Mouse (Mus musculus): Measurements from ENCODE around the gene Vmn1r86. TPM values are rescaled to one million over a fixed set of nuclear protein-coding genes. Genes with fewer than 3 reads are reported as not detected.

Gene Vmn1r86
- polyA plus RNA-seq, 1 experiment, result not detected

- H3K4me1 ChIP-seq (ENCODE audit: control insufficient read depth, insufficient read depth, low read length), result peaks cover 3% of the 10 kb centered on the region
- H3K36me3 ChIP-seq (ENCODE audit: control insufficient read depth, insufficient read depth, low read length), result no peaks in the 10 kb centered on the region
- no peaks in the 10 kb centered on the region for H3K27me3 ChIP-seq (ENCODE audit: control insufficient read depth, insufficient read depth, low read length)
- no peak overlapping the region for H3K4me3 ChIP-seq (ENCODE audit: control insufficient read depth, low read depth, low read length)
- no peak for TF ChIP-seq CTCF (IDR thresholded peaks at IDR 0.05; ENCODE audit: control insufficient read depth, insufficient read depth, insufficient replicate concordance, low read depth, low read length)
- TF ChIP-seq POLR2A (IDR thresholded peaks at IDR 0.05; ENCODE audit: control insufficient read depth, low read depth, low read length), result no peak
- H3K27ac ChIP-seq (ENCODE audit: control insufficient read depth, insufficient read depth, low read depth, low read length), result no peak overlapping the region
These were observed 60.2 kb downstream of the Vmn1r86 start for GRCm38 (mm10) chr7:13059536-13059935.

GRCm38 (mm10) chr7:13056913-13057700, 62.6 kb downstream of the Vmn1r86 start:
- Histone ChIP-seq H3K27me3 (ENCODE audit: control insufficient read depth, insufficient read depth, low read length) (no peaks in the 10 kb centered on the region), H3K36me3 (ENCODE audit: control insufficient read depth, insufficient read depth, low read length) (no peaks in the 10 kb centered on the region), H3K4me3 (ENCODE audit: control insufficient read depth, low read depth, low read length) (no peak overlapping the region), H3K4me1 (ENCODE audit: control insufficient read depth, insufficient read depth, low read length) (peaks cover 10% of the 10 kb centered on the region), H3K27ac (ENCODE audit: control insufficient read depth, insufficient read depth, low read depth, low read length) (no peak overlapping the region)
- TF ChIP-seq POLR2A (IDR thresholded peaks at IDR 0.05; ENCODE audit: control insufficient read depth, low read depth, low read length), result no peak
- TF ChIP-seq CTCF (IDR thresholded peaks at IDR 0.05; ENCODE audit: control insufficient read depth, insufficient read depth, insufficient replicate concordance, low read depth, low read length), result no peak

- TF ChIP-seq POLR2A (IDR thresholded peaks at IDR 0.05; ENCODE audit: control insufficient read depth, low read depth, low read length) (peak; percentile 66), CTCF (IDR thresholded peaks at IDR 0.05; ENCODE audit: control insufficient read depth, insufficient read depth, insufficient replicate concordance, low read depth, low read length) (no peak)
- H3K4me3 ChIP-seq (ENCODE audit: control insufficient read depth, low read depth, low read length), result peak within 1 kb of the TSS; percentile 94
- H3K36me3 ChIP-seq (ENCODE audit: control insufficient read depth, insufficient read depth, low read length), result no peaks in the 10 kb centered on the region
- peak within 1 kb of the TSS; percentile 98 for H3K27ac ChIP-seq (ENCODE audit: control insufficient read depth, insufficient read depth, low read depth, low read length)
- H3K27me3 ChIP-seq (ENCODE audit: control insufficient read depth, insufficient read depth, low read length), result no peaks in the 10 kb centered on the region
- H3K4me1 ChIP-seq (ENCODE audit: control insufficient read depth, insufficient read depth, low read length), result peaks cover 10% of the 10 kb centered on the region
These were observed 65.3 kb downstream of the Vmn1r86 start, which contains the start of gene Mzf1 for GRCm38 (mm10) chr7:13054287-13055010. Gene Mzf1 (minus strand): TSS chr7:13054764.

GRCm38 (mm10) chr7:13053961-13054286, 65.8 kb downstream of the Vmn1r86 start:
- TF ChIP-seq POLR2A (IDR thresholded peaks at IDR 0.05; ENCODE audit: control insufficient read depth, low read depth, low read length), result no peak
- no peak for TF ChIP-seq CTCF (IDR thresholded peaks at IDR 0.05; ENCODE audit: control insufficient read depth, insufficient read depth, insufficient replicate concordance, low read depth, low read length)
- Histone ChIP-seq H3K27me3 (ENCODE audit: control insufficient read depth, insufficient read depth, low read length) (no peaks in the 10 kb centered on the region), H3K36me3 (ENCODE audit: control insufficient read depth, insufficient read depth, low read length) (no peaks in the 10 kb centered on the region), H3K27ac (ENCODE audit: control insufficient read depth, insufficient read depth, low read depth, low read length) (peak overlapping the region; percentile 98), H3K4me1 (ENCODE audit: control insufficient read depth, insufficient read depth, low read length) (peaks cover 10% of the 10 kb centered on the region), H3K4me3 (ENCODE audit: control insufficient read depth, low read depth, low read length) (peak overlapping the region; percentile 94)

- H3K27ac ChIP-seq (ENCODE audit: control insufficient read depth, insufficient read depth, low read depth, low read length), result no peak overlapping the region
- no peak for TF ChIP-seq POLR2A (IDR thresholded peaks at IDR 0.05; ENCODE audit: control insufficient read depth, low read depth, low read length)
- no peak for TF ChIP-seq CTCF (IDR thresholded peaks at IDR 0.05; ENCODE audit: control insufficient read depth, insufficient read depth, insufficient replicate concordance, low read depth, low read length)
These were observed 66.2 kb downstream of the Vmn1r86 start for GRCm38 (mm10) chr7:13053501-13053900.

GRCm38 (mm10) chr7:13053001-13053400, 66.7 kb downstream of the Vmn1r86 start:
- peak overlapping the region; percentile 15 for H3K4me3 ChIP-seq (ENCODE audit: control insufficient read depth, low read depth, low read length)
- no peak overlapping the region for H3K27ac ChIP-seq (ENCODE audit: control insufficient read depth, insufficient read depth, low read depth, low read length)
- H3K27me3 ChIP-seq (ENCODE audit: control insufficient read depth, insufficient read depth, low read length), result no peaks in the 10 kb centered on the region
- no peaks in the 10 kb centered on the region for H3K36me3 ChIP-seq (ENCODE audit: control insufficient read depth, insufficient read depth, low read length)
- H3K4me1 ChIP-seq (ENCODE audit: control insufficient read depth, insufficient read depth, low read length), result peaks cover 10% of the 10 kb centered on the region
- TF ChIP-seq POLR2A (IDR thresholded peaks at IDR 0.05; ENCODE audit: control insufficient read depth, low read depth, low read length) (no peak), CTCF (IDR thresholded peaks at IDR 0.05; ENCODE audit: control insufficient read depth, insufficient read depth, insufficient replicate concordance, low read depth, low read length) (no peak)

More at GRCm38 (mm10) chr7:13053501-13053900, 66.2 kb downstream of the Vmn1r86 start:
- H3K27me3 ChIP-seq (ENCODE audit: control insufficient read depth, insufficient read depth, low read length), result no peaks in the 10 kb centered on the region
- peaks cover 10% of the 10 kb centered on the region for H3K4me1 ChIP-seq (ENCODE audit: control insufficient read depth, insufficient read depth, low read length)
- no peak overlapping the region; the same call in 1 of the 2 replicates for H3K4me3 ChIP-seq (ENCODE audit: control insufficient read depth, low read depth, low read length)
- no peaks in the 10 kb centered on the region for H3K36me3 ChIP-seq (ENCODE audit: control insufficient read depth, insufficient read depth, low read length)

Other genes with a start within 250 kb of the Vmn1r86 start
- gene Zfp128, start 238.7 kb downstream of the Vmn1r86 start, polyA plus RNA-seq (2012; rRNA removed), result 3.4 and 3.5 TPM in 2 replicates
- gene Zscan22, start 222.1 kb downstream of the Vmn1r86 start, polyA plus RNA-seq (2012; rRNA removed), result 19.0 and 20.7 TPM in 2 replicates
- 512 and 591 TPM in 2 replicates for gene Rps5, start 197.6 kb downstream of the Vmn1r86 start, polyA plus RNA-seq (2012; rRNA removed)
- 0.12 and 0.13 TPM in 2 replicates for gene Rnf225, start 192.5 kb downstream of the Vmn1r86 start, polyA plus RNA-seq (2012; rRNA removed)
- gene Zfp324, start 154.1 kb downstream of the Vmn1r86 start, polyA plus RNA-seq (2012; rRNA removed), result 0.60 and 0.75 TPM in 2 replicates
- gene Zfp446, start 142.1 kb downstream of the Vmn1r86 start, polyA plus RNA-seq (2012; rRNA removed), result 8.4 and 8.7 TPM in 2 replicates
- gene Slc27a5, start 121.7 kb downstream of the Vmn1r86 start, polyA plus RNA-seq (2012; rRNA removed), result 0.06 and 0.14 TPM in 2 replicates
- gene Trim28, start 120.8 kb downstream of the Vmn1r86 start, polyA plus RNA-seq (2012; rRNA removed), result 507 and 516 TPM in 2 replicates
- 4.3 and 5.6 TPM in 2 replicates for gene Zbtb45, start 109.9 kb downstream of the Vmn1r86 start, polyA plus RNA-seq (2012; rRNA removed)
- 107 and 115 TPM in 2 replicates for gene Chmp2a, start 85.1 kb downstream of the Vmn1r86 start, polyA plus RNA-seq (2012; rRNA removed)
- gene Ube2m, start 81.6 kb downstream of the Vmn1r86 start, polyA plus RNA-seq (2012; rRNA removed), result 377 and 399 TPM in 2 replicates
- 7.5 and 8.2 TPM in 2 replicates for gene Mzf1, start 65.2 kb downstream of the Vmn1r86 start, polyA plus RNA-seq (2012; rRNA removed)
- gene Vmn1r85, start 24.7 kb downstream of the Vmn1r86 start, polyA plus RNA-seq (2012; rRNA removed), result not detected in 2 replicates
- not detected in 2 replicates for gene Vmn1r87, start 20.2 kb upstream of the Vmn1r86 start, polyA plus RNA-seq (2012; rRNA removed)
- not detected in 2 replicates for gene Vmn1r88, start 39.7 kb upstream of the Vmn1r86 start, polyA plus RNA-seq (2012; rRNA removed)
- not detected in 2 replicates for gene Vmn1r89, start 93.1 kb upstream of the Vmn1r86 start, polyA plus RNA-seq (2012; rRNA removed)
- 9.5 and 11.3 TPM in 2 replicates for gene Lig1, start 157.4 kb upstream of the Vmn1r86 start, polyA plus RNA-seq (2012; rRNA removed)
- 2.5 and 2.8 TPM in 2 replicates for gene Zswim9, start 158.8 kb upstream of the Vmn1r86 start, polyA plus RNA-seq (2012; rRNA removed)
- 0.08 and 0.12 TPM in 2 replicates for gene Pla2g4c, start 204.7 kb upstream of the Vmn1r86 start, polyA plus RNA-seq (2012; rRNA removed)